Mouse (Mus musculus) erythroid progenitor cell, adult 5-6 weeks (primary cell): ENCODE measurements around the gene Ccdc124. TPM values are rescaled to one million over a fixed set of nuclear protein-coding genes. Genes with fewer than 3 reads are reported as not detected.

ENCODE experiments used
- ATAC-seq: replicated peaks from 2 replicates; pipeline ENCODE4 v1.8.0; 2016; ENCODE audit warnings: moderate number of reproducible peaks, mild to moderate bottlenecking, moderate TSS enrichment, inconsistent platforms; ENCODE audit not compliant: poor library complexity, low FRiP score, severe bottlenecking
- total RNA-seq, 2 experiments: library from RNA; stranded (forward) in 1 of 2; stranded (reverse) in 1 of 2; fragments of 150-400 nt in 1 of 2; fragments of 186-747, 209-891 nt in 1 of 2; gene quantifications; 2 replicates each; pipeline versions ENCODE4 v1.2.3 to v1.2.4; 2015 to 2017; ENCODE audit warnings: low replicate concordance in 2 of 2

Gene Ccdc124
- total RNA-seq, 2 experiments from 2014 or later: 18.0 to 23.8 TPM

DNA sequence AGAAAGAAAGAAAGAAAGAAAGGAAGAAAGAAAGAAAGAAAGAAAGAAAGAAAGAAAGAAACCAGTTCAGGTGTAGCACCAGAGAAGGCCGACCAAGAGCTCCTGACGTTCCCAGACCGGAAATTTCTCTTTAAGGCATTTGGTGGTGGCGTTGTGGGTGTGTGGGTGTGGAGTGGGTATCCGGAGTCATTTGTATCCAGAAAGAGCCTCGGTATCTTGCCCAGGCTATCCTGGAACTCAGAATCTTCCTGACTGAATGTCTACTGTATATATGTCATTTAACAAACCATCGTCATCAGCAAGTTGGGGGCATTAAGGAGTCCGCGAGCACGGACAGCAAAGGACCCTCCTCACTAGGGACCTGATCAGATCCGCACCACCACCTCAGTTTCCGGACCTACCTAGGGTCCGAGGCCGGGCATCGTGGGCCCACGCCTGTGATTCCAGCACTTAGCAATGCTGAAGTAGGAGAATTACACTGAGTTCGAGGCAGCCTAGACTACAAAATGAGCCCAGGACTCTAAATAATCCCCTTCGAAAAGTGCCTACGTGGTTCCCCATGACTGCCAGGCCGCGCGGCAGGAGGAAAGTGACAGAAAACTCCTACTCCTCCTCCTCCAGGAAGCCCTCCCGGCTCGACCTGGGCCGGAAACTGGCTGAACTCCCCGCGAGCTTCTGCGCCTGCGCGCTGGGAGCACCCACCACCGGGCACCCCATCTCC, 932 bp downstream of the Ccdc124 start:
- ATAC-seq: no peak

DNA sequence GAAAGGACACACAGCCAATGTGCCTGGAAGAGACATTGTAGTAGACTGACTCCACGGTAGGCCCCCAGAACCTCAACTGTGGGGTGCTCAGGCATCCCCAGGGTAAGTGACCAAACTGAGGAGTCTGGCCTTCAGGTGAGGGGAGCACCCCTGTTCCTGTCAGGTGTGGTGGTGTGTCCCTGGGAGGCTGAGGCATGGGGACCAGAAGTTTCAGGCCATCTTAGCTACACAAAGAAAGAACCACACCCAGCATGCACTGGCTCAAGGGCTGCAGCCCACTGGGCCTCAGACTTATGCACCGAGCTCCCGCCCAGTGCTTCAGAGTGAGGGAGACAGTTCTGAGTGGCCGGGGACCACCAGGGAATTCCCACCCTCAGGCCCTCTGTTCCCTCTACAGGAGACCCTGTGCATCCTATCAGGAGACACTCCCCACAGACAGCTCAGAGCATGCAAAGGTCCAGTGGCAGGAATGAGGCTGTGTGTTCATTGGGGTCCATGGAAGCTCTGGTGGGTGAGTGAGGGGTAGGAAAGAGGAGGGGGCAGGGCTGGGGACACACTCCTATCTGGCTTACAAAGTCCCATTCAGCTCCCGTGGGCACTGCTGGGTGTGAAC, 2.4 kb downstream of the Ccdc124 start:
- no peak for ATAC-seq

DNA sequence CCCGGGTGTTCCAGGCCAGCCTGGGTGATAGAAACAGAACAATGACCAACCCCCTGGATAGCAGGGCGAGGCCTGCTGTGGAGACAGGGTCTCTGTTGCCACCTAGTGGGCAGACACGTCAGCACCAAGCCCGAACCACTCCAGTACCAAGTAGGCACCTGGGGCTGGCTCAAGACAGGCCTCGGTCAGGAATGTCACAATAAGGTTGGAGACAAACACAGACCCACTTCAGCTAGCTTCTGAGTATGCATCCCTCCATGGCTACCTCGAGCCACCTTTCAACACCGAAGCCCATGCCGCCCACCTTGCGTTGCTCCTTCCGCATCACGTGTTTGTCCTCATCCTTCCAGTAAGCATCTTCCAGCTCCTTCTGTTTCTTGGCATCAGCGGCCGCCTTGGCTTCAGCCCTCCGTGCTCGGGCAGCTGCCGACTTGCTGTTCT, 4.1 kb downstream of the Ccdc124 start:
- peak; percentile 46 for ATAC-seq

DNA sequence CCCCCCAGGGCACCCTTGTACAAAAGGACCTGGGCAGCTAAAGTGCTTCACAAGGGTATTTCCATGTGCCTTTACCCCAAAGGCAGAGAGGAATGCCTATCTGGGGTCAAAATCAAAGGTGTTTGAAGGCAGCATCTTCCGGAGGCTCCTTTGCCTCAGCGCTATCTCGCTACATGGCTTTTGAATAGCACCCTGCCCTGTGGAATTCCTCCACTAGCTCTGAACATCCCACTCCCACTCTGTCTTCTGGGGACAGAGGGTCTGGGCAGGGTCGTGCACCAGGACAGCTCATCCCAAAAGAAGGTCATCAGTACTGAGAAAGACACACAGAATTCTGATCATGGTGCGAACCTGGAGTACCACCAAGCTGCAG, 4.5 kb downstream of the Ccdc124 start:
- no peak for ATAC-seq

- ATAC-seq: peak; percentile 42
These were observed 5.1 kb downstream of the Ccdc124 start for GRCm38 (mm10) chr8:70868559-70869198.

DNA sequence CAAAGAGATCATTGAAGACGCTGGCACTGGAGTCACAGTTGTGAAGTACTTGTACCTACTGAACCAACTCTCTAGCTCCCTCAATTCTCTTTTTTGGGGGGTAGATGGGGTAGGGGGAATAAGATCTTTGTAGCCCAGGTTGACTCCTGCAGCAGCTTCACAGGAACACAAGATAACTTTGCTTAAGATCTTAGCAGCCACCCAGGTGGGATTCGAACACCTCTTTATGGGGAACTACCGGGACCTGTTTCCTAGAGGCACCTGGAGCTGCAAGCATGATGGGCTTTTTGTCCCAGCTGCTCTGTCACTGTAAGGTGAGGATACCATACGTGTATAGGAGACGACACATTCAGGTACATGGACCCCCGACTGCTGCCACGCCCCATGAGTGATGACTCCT, 7.2 kb downstream of the Ccdc124 start:
- ATAC-seq: no peak

- ATAC-seq: no peak
These were observed 7.7 kb downstream of the Ccdc124 start for GRCm38 (mm10) chr8:70866001-70866520.

GRCm38 (mm10) chr8:70865350-70866000, 8.3 kb downstream of the Ccdc124 start:
- ATAC-seq: peak; percentile 80

- ATAC-seq: no peak
These were observed 9.0 kb downstream of the Ccdc124 start for GRCm38 (mm10) chr8:70864712-70865221.

GRCm38 (mm10) chr8:70863956-70864711, 9.6 kb downstream of the Ccdc124 start:
- no peak for ATAC-seq

- ATAC-seq: no peak
These were observed 10.7 kb downstream of the Ccdc124 start, which contains the start of gene Kcnn1 for GRCm38 (mm10) chr8:70862824-70863641. Gene Kcnn1 (minus strand): TSS chr8:70863258.

- no peak for ATAC-seq
These were observed 16.2 kb downstream of the Ccdc124 start for GRCm38 (mm10) chr8:70857516-70857915.

DNA sequence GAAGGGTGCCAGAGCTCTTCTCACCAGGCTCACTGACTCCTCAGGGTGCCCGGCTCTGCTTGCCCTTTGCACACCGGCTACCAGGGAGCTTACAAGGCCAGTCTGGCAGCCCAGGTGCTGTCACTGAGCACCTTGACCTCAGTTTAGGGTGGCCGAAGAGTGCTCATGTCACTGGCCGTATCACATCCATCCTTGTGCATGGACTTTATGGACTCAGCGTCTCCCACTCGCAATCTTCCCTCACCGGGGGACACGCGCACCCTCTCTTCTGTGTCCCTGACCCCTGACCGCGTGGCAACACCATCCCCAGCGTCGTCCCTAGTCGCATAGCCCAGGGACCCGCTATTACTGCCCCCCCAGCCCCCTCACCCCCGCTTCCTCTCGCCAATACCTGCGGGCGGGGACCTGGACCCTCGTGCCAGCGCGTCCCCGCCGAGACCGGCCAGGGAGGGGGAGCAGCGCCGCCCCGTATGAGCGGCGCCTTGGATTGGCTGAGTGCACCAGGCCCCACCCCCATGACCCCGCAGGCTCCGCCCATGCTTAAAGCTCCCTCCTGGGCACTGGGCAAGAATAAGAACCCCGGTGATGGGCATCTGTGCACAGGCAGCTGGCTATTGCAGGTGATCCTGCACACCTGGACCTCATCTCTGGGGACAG, 17.1 kb downstream of the Ccdc124 start:
- peak; percentile 73 for ATAC-seq

- no peak for ATAC-seq
These were observed 17.7 kb downstream of the Ccdc124 start for GRCm38 (mm10) chr8:70856028-70856427.

DNA sequence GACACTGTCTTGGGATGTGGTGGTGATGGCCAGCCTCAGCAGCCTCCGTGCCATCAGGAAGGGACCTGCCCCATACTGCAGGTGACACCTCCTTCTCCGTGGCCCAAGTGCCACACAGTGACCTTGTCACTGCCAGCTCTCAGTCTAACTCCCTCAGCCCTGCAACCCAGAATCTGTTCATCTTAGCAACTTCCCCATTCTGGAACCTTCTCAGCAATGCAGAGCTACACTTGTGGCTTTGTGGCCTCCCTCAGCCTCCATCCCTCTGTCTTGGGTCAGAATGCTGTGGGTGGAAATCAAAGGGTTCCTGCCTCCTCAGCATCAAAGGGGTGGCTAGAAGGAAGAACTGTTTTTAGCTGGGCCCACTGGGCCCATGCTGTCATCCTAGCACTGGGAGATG, 19.9 kb downstream of the Ccdc124 start:
- no peak for ATAC-seq

- no peak for ATAC-seq
These were observed 21.0 kb downstream of the Ccdc124 start for GRCm38 (mm10) chr8:70852595-70853231.

DNA sequence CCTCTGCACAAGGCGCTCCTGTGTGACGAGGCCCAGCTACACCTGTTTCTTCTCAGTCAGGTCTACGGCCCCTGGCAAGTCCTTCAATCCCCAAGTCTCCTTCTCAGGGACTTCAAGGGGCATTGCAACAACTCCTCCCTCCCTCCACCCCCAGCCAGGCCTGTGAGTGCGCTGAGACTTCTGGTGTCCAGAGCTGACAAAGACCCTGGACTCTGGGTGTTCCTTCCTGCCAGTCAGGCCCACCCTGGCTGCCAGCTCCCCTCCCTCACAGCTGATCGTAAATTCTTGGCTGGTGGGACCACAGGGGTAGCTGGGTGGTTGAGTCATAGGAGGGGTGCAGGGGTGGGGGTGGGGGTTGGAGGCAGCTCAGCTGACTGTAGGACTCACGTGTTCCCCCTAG, 21.9 kb downstream of the Ccdc124 start:
- no peak for ATAC-seq

DNA sequence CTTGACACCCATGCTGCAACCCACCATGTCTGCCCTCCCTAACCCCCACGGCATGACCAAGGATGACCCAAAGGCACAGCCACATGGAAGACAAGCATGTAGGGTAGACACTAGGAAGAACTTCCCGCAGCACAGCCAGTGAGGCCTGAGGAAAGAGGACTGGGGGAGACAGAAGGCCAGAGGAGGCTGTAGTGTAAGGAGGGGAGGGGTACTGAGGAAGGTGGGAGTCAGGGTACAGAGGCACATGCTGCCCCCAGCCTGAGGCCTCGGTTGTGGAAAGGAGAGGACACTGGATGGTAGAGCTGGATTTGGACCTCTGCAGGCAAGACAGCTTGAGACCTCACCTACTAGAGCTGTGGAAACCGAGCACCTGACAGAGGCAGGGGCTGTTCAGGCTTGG, 22.8 kb downstream of the Ccdc124 start:
- no peak for ATAC-seq
